Mouse (Mus musculus): ENCODE results near the gene Rad51ap2. TPM values are rescaled to one million over a fixed set of nuclear protein-coding genes. Genes with fewer than 3 reads are reported as not detected.

Gene Rad51ap2
- polyA plus RNA-seq (2016; fragmentation: Nextera tagmentation; extraction: Ambion mirVana): 0.22 and 0.36 TPM in 2 replicates

DNA sequence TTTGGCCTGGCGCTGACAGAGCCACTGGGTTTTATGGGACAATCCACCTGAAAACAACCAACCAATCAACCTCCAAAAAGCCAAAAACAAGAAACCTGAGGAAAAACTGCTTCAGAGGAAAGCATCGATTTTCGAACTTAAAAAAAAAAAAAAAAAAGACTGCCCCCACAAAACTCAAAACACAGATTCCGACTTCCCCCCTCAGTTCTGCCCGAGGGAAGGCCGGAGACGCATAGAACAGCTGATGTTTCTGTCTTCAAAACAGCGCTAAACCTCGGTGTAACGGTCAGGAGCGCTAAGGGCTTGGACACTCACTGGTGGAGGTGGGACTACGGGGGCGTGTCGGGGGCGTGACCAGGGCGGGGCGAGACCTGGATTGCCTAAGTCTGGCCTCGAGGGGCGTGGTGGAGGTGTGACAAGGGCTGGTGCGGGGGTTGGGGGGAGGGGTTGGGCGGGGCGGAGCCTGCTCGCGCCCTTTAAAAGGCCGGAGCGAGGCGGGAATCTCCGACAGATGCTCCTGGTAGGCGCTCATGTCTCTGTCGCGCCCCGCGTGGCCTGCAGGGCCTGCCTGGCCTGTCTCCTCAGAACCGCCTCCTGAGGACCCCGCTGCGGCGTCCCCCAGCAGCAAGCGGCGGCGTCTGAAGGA is at the start of gene Rad51ap2:
Rad51ap2 (plus strand) TSS at position 531 of the 646 bp plus-strand sequence.
- H3K27me3 ChIP-seq (ENCODE audit: insufficient read depth, poor library complexity, severe bottlenecking): peaks cover 18% of the 10 kb centered on the region; the same call in 1 of the 2 replicates
- H3K27ac ChIP-seq: peak within 1 kb of the TSS; percentile 85
- 1% methylated on average over 40 of the region's 40 CpGs for WGBS
- H3K4me3 ChIP-seq: peak within 1 kb of the TSS; percentile 66
- peaks cover 6% of the 10 kb centered on the region; the same call in 1 of the 2 replicates for H3K4me1 ChIP-seq (replicated peaks)
- peak; percentile 98 for DNase-seq (ENCODE audit: low spot score)
- no peaks in the 10 kb centered on the region for H3K9me3 ChIP-seq
- H3K36me3 ChIP-seq: no peaks in the 10 kb centered on the region

DNA sequence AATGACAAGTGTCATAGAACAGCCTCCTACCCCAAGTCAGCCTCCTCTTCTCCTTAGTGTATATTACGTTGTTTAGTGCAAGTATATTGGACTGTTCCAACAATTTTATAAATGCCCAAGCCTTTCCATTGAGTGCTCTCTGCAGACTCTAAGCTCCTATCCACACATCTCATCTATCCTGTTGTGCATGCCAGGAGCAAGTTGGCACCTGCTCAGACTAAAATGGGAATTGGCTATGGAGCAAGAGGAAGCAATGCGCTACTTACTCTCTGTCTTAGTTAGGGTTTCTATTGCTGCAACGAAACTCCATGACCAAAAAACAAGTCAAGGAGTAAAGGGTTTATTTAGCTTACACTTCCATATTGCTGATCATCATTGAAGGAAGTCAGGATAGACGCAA is 48.2 kb upstream of the Rad51ap2 start:
- WGBS: 94% methylated on average over 4 of the region's 4 CpGs
- Histone ChIP-seq H3K9me3 (no peaks in the 10 kb centered on the region), H3K27ac (no peak overlapping the region), H3K27me3 (ENCODE audit: insufficient read depth, poor library complexity, severe bottlenecking) (no peaks in the 10 kb centered on the region), H3K4me3 (no peak overlapping the region), H3K4me1 (replicated peaks) (no peaks in the 10 kb centered on the region), H3K36me3 (no peaks in the 10 kb centered on the region)
- no peak for DNase-seq (ENCODE audit: low spot score)

DNA sequence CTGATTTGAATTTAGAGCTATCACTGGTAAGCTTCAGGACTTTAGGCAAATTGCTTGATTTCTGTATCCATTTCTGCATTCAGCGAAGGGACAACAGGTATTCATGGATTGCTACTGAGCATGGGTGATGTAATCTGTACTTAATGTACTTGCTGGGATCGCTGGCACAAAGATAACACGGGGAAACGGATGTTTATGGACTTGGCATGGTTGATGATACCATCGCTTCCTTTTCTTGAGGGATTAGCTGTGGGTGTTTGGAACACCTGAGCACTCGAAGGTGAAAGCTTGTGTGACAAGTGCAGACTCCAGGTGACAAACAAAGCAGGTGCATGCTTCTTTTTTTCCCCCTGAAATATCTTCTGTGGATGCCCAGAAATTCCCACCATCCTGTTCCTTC is 37.8 kb upstream of the Rad51ap2 start:
- WGBS: 86% methylated on average over 6 of the region's 6 CpGs
- H3K36me3 ChIP-seq: no peaks in the 10 kb centered on the region
- no peak overlapping the region for H3K27ac ChIP-seq
- no peaks in the 10 kb centered on the region for H3K9me3 ChIP-seq
- no peak overlapping the region for H3K4me3 ChIP-seq
- no peak for DNase-seq (ENCODE audit: low spot score)
- H3K4me1 ChIP-seq (replicated peaks): no peaks in the 10 kb centered on the region
- no peaks in the 10 kb centered on the region for H3K27me3 ChIP-seq (ENCODE audit: insufficient read depth, poor library complexity, severe bottlenecking)

- no peaks in the 10 kb centered on the region for H3K36me3 ChIP-seq
- no peak overlapping the region for H3K4me3 ChIP-seq
- H3K27me3 ChIP-seq (ENCODE audit: insufficient read depth, poor library complexity, severe bottlenecking): no peaks in the 10 kb centered on the region
- H3K4me1 ChIP-seq (replicated peaks): no peaks in the 10 kb centered on the region
- 77% methylated on average over 4 of the region's 4 CpGs for WGBS
- DNase-seq (ENCODE audit: low spot score): no peak
- no peaks in the 10 kb centered on the region for H3K9me3 ChIP-seq
- H3K27ac ChIP-seq: no peak overlapping the region
Measured at GRCm38 (mm10) chr12:11427396-11427795, 28.5 kb upstream of the Rad51ap2 start.

- no peak for DNase-seq (ENCODE audit: low spot score)
- no peaks in the 10 kb centered on the region for H3K9me3 ChIP-seq
- H3K27me3 ChIP-seq (ENCODE audit: insufficient read depth, poor library complexity, severe bottlenecking): peaks cover 37% of the 10 kb centered on the region
- 83% methylated on average over 1 of the region's 1 CpGs for WGBS
- H3K36me3 ChIP-seq: no peaks in the 10 kb centered on the region
- no peak overlapping the region for H3K4me3 ChIP-seq
- H3K4me1 ChIP-seq (replicated peaks): peaks cover 27% of the 10 kb centered on the region
- H3K27ac ChIP-seq: no peak overlapping the region
Measured at GRCm38 (mm10) chr12:11433126-11433525, 22.8 kb upstream of the Rad51ap2 start.

DNA sequence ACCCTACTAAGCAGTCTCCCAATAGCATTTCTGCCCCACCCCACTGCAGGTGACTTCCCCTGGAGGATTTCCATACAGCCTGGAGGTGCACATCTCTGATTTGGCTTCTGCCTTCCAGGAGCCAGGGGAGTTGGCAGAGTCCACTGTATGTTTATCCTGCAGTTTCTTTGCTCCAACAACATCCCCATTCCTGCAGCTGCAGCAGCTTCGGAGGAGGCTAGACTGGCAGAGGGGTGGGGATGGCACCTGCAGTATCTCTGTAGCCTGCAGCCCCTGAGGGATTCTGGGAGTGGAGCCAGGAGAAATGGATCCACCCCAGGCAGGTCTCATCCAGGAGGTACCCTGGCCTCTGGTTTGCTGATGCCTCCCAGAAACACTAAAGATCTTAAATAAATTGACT is 22.2 kb upstream of the Rad51ap2 start:
- H3K4me1 ChIP-seq (replicated peaks): peaks cover 27% of the 10 kb centered on the region
- no peaks in the 10 kb centered on the region for H3K9me3 ChIP-seq
- H3K4me3 ChIP-seq: no peak overlapping the region
- no peaks in the 10 kb centered on the region for H3K36me3 ChIP-seq
- H3K27me3 ChIP-seq (ENCODE audit: insufficient read depth, poor library complexity, severe bottlenecking): peaks cover 43% of the 10 kb centered on the region
- no peak overlapping the region for H3K27ac ChIP-seq
- 50% methylated on average over 1 of the region's 1 CpGs for WGBS
- DNase-seq (ENCODE audit: low spot score): no peak

DNA sequence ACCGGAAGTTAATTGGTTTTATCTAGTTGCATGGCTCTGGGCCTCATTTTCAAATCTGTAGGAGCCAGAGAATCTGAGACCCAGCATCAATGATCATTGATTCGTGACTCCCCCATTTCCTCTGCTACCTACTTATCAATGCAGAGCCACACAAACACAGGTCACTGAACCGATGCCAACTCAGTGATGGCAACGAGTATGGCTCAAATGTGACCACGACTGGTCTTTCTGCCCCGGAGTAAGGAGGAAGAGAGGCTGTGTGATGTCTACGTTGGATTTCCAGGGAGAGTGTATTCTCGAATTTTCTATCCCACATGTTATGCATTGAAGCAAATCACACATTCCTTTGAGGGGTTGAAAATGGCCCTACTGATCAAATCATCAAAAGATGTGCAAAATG is 21.4 kb upstream of the Rad51ap2 start:
- peaks cover 44% of the 10 kb centered on the region for H3K27me3 ChIP-seq (ENCODE audit: insufficient read depth, poor library complexity, severe bottlenecking)
- 74% methylated on average over 8 of the region's 8 CpGs for WGBS

GRCm38 (mm10) chr12:11435246-11436022 is 20.4 kb upstream of the Rad51ap2 start:
- Histone ChIP-seq H3K27me3 (ENCODE audit: insufficient read depth, poor library complexity, severe bottlenecking) (peaks cover 44% of the 10 kb centered on the region), H3K9me3 (no peaks in the 10 kb centered on the region), H3K27ac (no peak overlapping the region), H3K4me3 (peak overlapping the region; percentile 54), H3K36me3 (no peaks in the 10 kb centered on the region), H3K4me1 (replicated peaks) (peaks cover 27% of the 10 kb centered on the region)
- DNase-seq (ENCODE audit: low spot score): peak; percentile 4
- 7% methylated on average over 15 of the region's 15 CpGs for WGBS

More for the DNA sequence above, 21.4 kb upstream of the Rad51ap2 start:
- Histone ChIP-seq H3K36me3 (no peaks in the 10 kb centered on the region), H3K4me3 (no peak overlapping the region), H3K9me3 (no peaks in the 10 kb centered on the region), H3K4me1 (replicated peaks) (peaks cover 27% of the 10 kb centered on the region), H3K27ac (no peak overlapping the region)
- DNase-seq (ENCODE audit: low spot score): no peak

DNA sequence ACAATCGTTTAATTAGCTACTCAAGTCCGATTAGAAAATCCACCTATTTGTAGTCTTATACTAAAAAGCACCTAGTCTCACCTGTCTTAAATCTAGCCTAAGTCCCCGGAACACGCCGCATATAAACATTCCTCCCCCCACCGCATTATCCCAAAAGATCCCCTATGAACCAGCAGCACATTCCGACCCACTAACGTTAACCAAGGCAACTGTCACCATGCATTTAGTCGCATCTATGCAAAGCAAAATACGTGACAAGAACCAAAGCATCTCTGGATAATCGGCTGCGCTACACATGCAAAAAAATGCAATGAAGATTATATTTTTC is 19.9 kb upstream of the Rad51ap2 start:
- H3K27me3 ChIP-seq (ENCODE audit: insufficient read depth, poor library complexity, severe bottlenecking): peaks cover 44% of the 10 kb centered on the region
- H3K4me3 ChIP-seq: peak overlapping the region; percentile 54
- H3K9me3 ChIP-seq: no peaks in the 10 kb centered on the region
- no peak overlapping the region for H3K27ac ChIP-seq
- H3K4me1 ChIP-seq (replicated peaks): peaks cover 27% of the 10 kb centered on the region
- 4% methylated on average over 12 of the region's 12 CpGs for WGBS
- no peaks in the 10 kb centered on the region for H3K36me3 ChIP-seq
- DNase-seq (ENCODE audit: low spot score): peak; percentile 15

- H3K27ac ChIP-seq: peak within 1 kb of the TSS; percentile 72
Measured at GRCm38 (mm10) chr12:11436497-11437265, 19.2 kb upstream of the Rad51ap2 start, which contains the start of gene Vsnl1. Gene Vsnl1, minus strand, starts transcription at chr12:11436613.

GRCm38 (mm10) chr12:11437266-11437906 is 18.5 kb upstream of the Rad51ap2 start:
- Histone ChIP-seq H3K36me3 (no peaks in the 10 kb centered on the region), H3K4me1 (replicated peaks) (peaks cover 27% of the 10 kb centered on the region), H3K27me3 (ENCODE audit: insufficient read depth, poor library complexity, severe bottlenecking) (peaks cover 44% of the 10 kb centered on the region), H3K27ac (no peak overlapping the region), H3K9me3 (no peaks in the 10 kb centered on the region), H3K4me3 (peak overlapping the region; percentile 54)
- WGBS: 16% methylated on average over 17 of the region's 17 CpGs
- DNase-seq (ENCODE audit: low spot score): peak; percentile 86

More at GRCm38 (mm10) chr12:11436497-11437265, 19.2 kb upstream of the Rad51ap2 start, which contains the start of gene Vsnl1:
- H3K27me3 ChIP-seq (ENCODE audit: insufficient read depth, poor library complexity, severe bottlenecking): peaks cover 44% of the 10 kb centered on the region
- 4% methylated on average over 34 of the region's 34 CpGs for WGBS
- H3K36me3 ChIP-seq: no peaks in the 10 kb centered on the region
- H3K4me3 ChIP-seq: peak within 1 kb of the TSS; percentile 54
- H3K9me3 ChIP-seq: no peaks in the 10 kb centered on the region
- peak; percentile 90 for DNase-seq (ENCODE audit: low spot score)
- peaks cover 27% of the 10 kb centered on the region for H3K4me1 ChIP-seq (replicated peaks)

- Histone ChIP-seq H3K4me1 (replicated peaks) (peaks cover 27% of the 10 kb centered on the region), H3K9me3 (no peaks in the 10 kb centered on the region), H3K4me3 (peak overlapping the region; percentile 54), H3K27ac (no peak overlapping the region), H3K27me3 (ENCODE audit: insufficient read depth, poor library complexity, severe bottlenecking) (peaks cover 44% of the 10 kb centered on the region), H3K36me3 (no peaks in the 10 kb centered on the region)
- 21% methylated on average over 23 of the region's 23 CpGs for WGBS
- no peak for DNase-seq (ENCODE audit: low spot score)
Measured at GRCm38 (mm10) chr12:11437907-11438447, 17.9 kb upstream of the Rad51ap2 start.
